Mouse (Mus musculus) midbrain, embryonic 11.5 days (tissue): ENCODE measurements around the gene Heca. TPM values are rescaled to one million over a fixed set of nuclear protein-coding genes. Genes with fewer than 3 reads are reported as not detected.

Source experiments
- ATAC-seq: fragments of 200-750 bp; cut with Nextera tagmentation; 2 replicates; pipeline ENCODE4 v1.8.0; 2017; ENCODE audit warnings: moderate TSS enrichment, moderate library complexity; ENCODE audit not compliant: low FRiP score
- DNase-seq: peaks from one replicate; pipeline ENCODE4 v3.0.0; 2015; ENCODE audit warnings: low spot score; ENCODE audit errors: missing footprints
- H3K27ac ChIP-seq: fragments of 300-500 bp; sonication (generic); 2 replicates; pipeline ENCODE4 v1.5.1; 2014; ENCODE audit warnings: low read depth, low read length
- H3K27me3 ChIP-seq: fragments of 300-500 bp; sonication (generic); 2 replicates; pipeline ENCODE4 v1.6.1; 2014; ENCODE audit warnings: mild to moderate bottlenecking, low read length, moderate library complexity, mixed read lengths; ENCODE audit not compliant: control insufficient read depth, insufficient read depth
- H3K36me3 ChIP-seq: fragments of 300-500 bp; sonication (generic); 2 replicates; pipeline ENCODE4 v1.6.1; 2014; ENCODE audit warnings: mild to moderate bottlenecking, low read length, moderate library complexity, mixed read lengths; ENCODE audit not compliant: control insufficient read depth, insufficient read depth
- H3K4me1 ChIP-seq: fragments of 300-500 bp; sonication (generic); 2 replicates; pipeline ENCODE4 v1.6.1; 2014; ENCODE audit warnings: low read length; ENCODE audit not compliant: control insufficient read depth, insufficient read depth
- H3K4me2 ChIP-seq: fragments of 300-500 bp; sonication (generic); 2 replicates; pipeline ENCODE4 v1.6.1; 2014; ENCODE audit warnings: mild to moderate bottlenecking, moderate library complexity
- H3K4me3 ChIP-seq: fragments of 300-500 bp; sonication (generic); 2 replicates; pipeline ENCODE4 v1.5.1; 2014; ENCODE audit warnings: low read depth, low read length
- H3K9ac ChIP-seq: fragments of 300-500 bp; sonication (generic); 2 replicates; pipeline ENCODE4 v1.6.1; 2014; ENCODE audit warnings: low read length
- H3K9me3 ChIP-seq: fragments of 300-500 bp; sonication (generic); 2 replicates; pipeline ENCODE4 v1.6.1; 2016; ENCODE audit warnings: low read length; ENCODE audit not compliant: control insufficient read depth
- WGBS: fragments of 180-500 bp; shearing (Covaris S2); extraction: QIAGEN DNeasy Blood & Tissue Kit; methylation state at CpG from one replicate; pipeline ENCODE4 v1.1.7; 2014; 5-methylcytosine and 5-hydroxymethylcytosine counted together
- polyA plus RNA-seq: library from polyadenylated mRNA; unstranded; fragments of >200 nt; fragmentation: Nextera tagmentation; extraction: Ambion mirVana; gene quantifications from 2 replicates; pipeline ENCODE4 v1.2.1, GENCODE M21; 2014

Heca gene
- polyA plus RNA-seq, 1 experiment from 2014 or later = 4.3 TPM

GRCm38 (mm10) chr10:17946046-17946445 lies 1.8 kb downstream of the Heca start:
- ATAC-seq = no peak
- H3K9ac ChIP-seq = no peak overlapping the region; the same call in 1 of the 2 replicates
- H3K9me3 ChIP-seq = no peaks in the 10 kb centered on the region
- H3K36me3 ChIP-seq = no peaks in the 10 kb centered on the region
- DNase-seq = no peak
- peak overlapping the region; percentile 7; the same call in 1 of the 2 replicates for H3K4me3 ChIP-seq
- no peaks in the 10 kb centered on the region for H3K27me3 ChIP-seq
- no peak overlapping the region for H3K27ac ChIP-seq
- peaks cover 7% of the 10 kb centered on the region; the same call in 1 of the 2 replicates for H3K4me1 ChIP-seq
- peak overlapping the region; percentile 64 for H3K4me2 ChIP-seq
- WGBS = 71% methylated on average over 3 of the region's 3 CpGs

- WGBS = 78% methylated on average over 2 of the region's 2 CpGs
These were observed 14.2 kb downstream of the Heca start for GRCm38 (mm10) chr10:17933622-17934021.

GRCm38 (mm10) chr10:17932131-17932530 lies 15.7 kb downstream of the Heca start:
- H3K27me3 ChIP-seq = no peaks in the 10 kb centered on the region
- ATAC-seq (no peak), DNase-seq (peak; percentile 69)
- H3K4me1 ChIP-seq = no peaks in the 10 kb centered on the region
- H3K9me3 ChIP-seq = no peaks in the 10 kb centered on the region
- no peak overlapping the region for H3K4me2 ChIP-seq
- no peak overlapping the region for H3K4me3 ChIP-seq
- no peaks in the 10 kb centered on the region for H3K36me3 ChIP-seq
- WGBS = 76% methylated on average over 3 of the region's 3 CpGs
- no peak overlapping the region for H3K9ac ChIP-seq
- no peak overlapping the region for H3K27ac ChIP-seq

More at GRCm38 (mm10) chr10:17933622-17934021, 14.2 kb downstream of the Heca start:
- Histone ChIP-seq H3K4me1 (no peaks in the 10 kb centered on the region), H3K4me3 (no peak overlapping the region), H3K36me3 (no peaks in the 10 kb centered on the region), H3K9ac (no peak overlapping the region), H3K27ac (no peak overlapping the region), H3K27me3 (no peaks in the 10 kb centered on the region), H3K4me2 (no peak overlapping the region), H3K9me3 (no peaks in the 10 kb centered on the region)
- DNase-seq (no peak), ATAC-seq (no peak)

- Histone ChIP-seq H3K27ac (no peak overlapping the region), H3K9ac (no peak overlapping the region), H3K27me3 (no peaks in the 10 kb centered on the region)
These were observed 16.7 kb downstream of the Heca start for GRCm38 (mm10) chr10:17931157-17931556.

GRCm38 (mm10) chr10:17930445-17931083 lies 17.3 kb downstream of the Heca start:
- Histone ChIP-seq H3K4me1 (no peaks in the 10 kb centered on the region), H3K9me3 (no peaks in the 10 kb centered on the region), H3K27me3 (no peaks in the 10 kb centered on the region), H3K27ac (no peak overlapping the region), H3K4me2 (no peak overlapping the region), H3K4me3 (no peak overlapping the region), H3K9ac (no peak overlapping the region), H3K36me3 (no peaks in the 10 kb centered on the region)
- ATAC-seq = no peak
- 83% methylated on average over 6 of the region's 6 CpGs for WGBS
- DNase-seq = no peak

More at GRCm38 (mm10) chr10:17931157-17931556, 16.7 kb downstream of the Heca start:
- WGBS = 85% methylated on average over 1 of the region's 1 CpGs
- H3K36me3 ChIP-seq = no peaks in the 10 kb centered on the region
- ATAC-seq (no peak), DNase-seq (peak; percentile 49)
- no peaks in the 10 kb centered on the region for H3K4me1 ChIP-seq
- no peak overlapping the region for H3K4me3 ChIP-seq
- H3K4me2 ChIP-seq = no peak overlapping the region
- no peaks in the 10 kb centered on the region for H3K9me3 ChIP-seq

- no peak overlapping the region for H3K4me2 ChIP-seq
- H3K4me3 ChIP-seq = no peak overlapping the region
- H3K27ac ChIP-seq = no peak overlapping the region
- no peaks in the 10 kb centered on the region for H3K27me3 ChIP-seq
- H3K9me3 ChIP-seq = no peaks in the 10 kb centered on the region
- H3K9ac ChIP-seq = no peak overlapping the region
- H3K36me3 ChIP-seq = no peaks in the 10 kb centered on the region
- DNase-seq = no peak
- WGBS = 95% methylated on average over 3 of the region's 3 CpGs
- no peaks in the 10 kb centered on the region for H3K4me1 ChIP-seq
- ATAC-seq = no peak
These were observed 22.7 kb downstream of the Heca start for GRCm38 (mm10) chr10:17925200-17925599.

- H3K4me1 ChIP-seq = no peaks in the 10 kb centered on the region
- no peaks in the 10 kb centered on the region for H3K27me3 ChIP-seq
- no peak overlapping the region for H3K27ac ChIP-seq
- H3K9me3 ChIP-seq = no peaks in the 10 kb centered on the region
- H3K36me3 ChIP-seq = no peaks in the 10 kb centered on the region
- no peak overlapping the region for H3K4me3 ChIP-seq
- no peak overlapping the region for H3K9ac ChIP-seq
- ATAC-seq (no peak), DNase-seq (no peak)
- 93% methylated on average over 3 of the region's 3 CpGs for WGBS
- no peak overlapping the region for H3K4me2 ChIP-seq
These were observed 23.7 kb downstream of the Heca start for GRCm38 (mm10) chr10:17924166-17924565.

- Histone ChIP-seq H3K36me3 (no peaks in the 10 kb centered on the region), H3K4me3 (no peak overlapping the region), H3K4me2 (no peak overlapping the region), H3K4me1 (no peaks in the 10 kb centered on the region), H3K27me3 (no peaks in the 10 kb centered on the region), H3K9me3 (no peaks in the 10 kb centered on the region), H3K9ac (no peak overlapping the region), H3K27ac (no peak overlapping the region)
- ATAC-seq = no peak
- 75% methylated on average over 4 of the region's 4 CpGs for WGBS
- DNase-seq = no peak
These were observed 26.5 kb downstream of the Heca start for GRCm38 (mm10) chr10:17921381-17921780.

- WGBS = 85% methylated on average over 5 of the region's 5 CpGs
These were observed 27.9 kb downstream of the Heca start for GRCm38 (mm10) chr10:17919971-17920370.

More at GRCm38 (mm10) chr10:17919971-17920370, 27.9 kb downstream of the Heca start:
- Histone ChIP-seq H3K36me3 (no peaks in the 10 kb centered on the region; the same call in 1 of the 2 replicates), H3K4me3 (no peak overlapping the region), H3K4me2 (no peak overlapping the region), H3K9ac (no peak overlapping the region), H3K27ac (no peak overlapping the region), H3K9me3 (no peaks in the 10 kb centered on the region), H3K4me1 (no peaks in the 10 kb centered on the region), H3K27me3 (no peaks in the 10 kb centered on the region)
- DNase-seq = no peak
- no peak for ATAC-seq
